Mouse (Mus musculus) left cerebral cortex, adult 9 months (tissue): ENCODE measurements around the gene Gprc5c.
A peak's percentile ranks its signal among the peaks of the same experiment; 100 is the strongest.
"Not testable (repeated sequence)": the region's sequence is repeated elsewhere in the genome, so short reads cannot be mapped to it uniquely, and the experiment has no call there.

Experiments
- DNase-seq, 2 experiments: peaks; one replicate each; pipeline ENCODE4 v3.0.0; 2022; ENCODE audit warnings: low spot score in 2 of 2

The Gprc5c gene

DNA sequence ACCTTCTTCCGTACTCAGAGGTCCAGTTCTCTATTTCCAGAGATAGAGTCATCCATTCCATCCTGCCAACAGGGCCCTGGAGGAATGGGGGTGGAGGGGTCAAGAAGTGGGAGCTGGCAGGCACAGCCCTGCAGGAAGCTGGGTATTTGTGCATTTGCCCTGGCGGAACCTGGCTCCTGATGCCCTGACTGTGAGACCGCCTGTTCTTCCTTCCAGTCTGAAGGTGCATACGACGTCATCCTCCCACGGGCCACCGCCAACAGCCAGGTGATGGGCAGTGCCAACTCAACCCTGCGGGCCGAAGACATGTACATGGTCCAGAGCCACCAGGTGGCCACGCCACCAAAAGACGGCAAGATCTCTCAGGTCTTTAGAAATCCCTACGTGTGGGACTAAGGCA, 17.3 kb downstream of the Gprc5c start:
- no peak for DNase-seq

DNA sequence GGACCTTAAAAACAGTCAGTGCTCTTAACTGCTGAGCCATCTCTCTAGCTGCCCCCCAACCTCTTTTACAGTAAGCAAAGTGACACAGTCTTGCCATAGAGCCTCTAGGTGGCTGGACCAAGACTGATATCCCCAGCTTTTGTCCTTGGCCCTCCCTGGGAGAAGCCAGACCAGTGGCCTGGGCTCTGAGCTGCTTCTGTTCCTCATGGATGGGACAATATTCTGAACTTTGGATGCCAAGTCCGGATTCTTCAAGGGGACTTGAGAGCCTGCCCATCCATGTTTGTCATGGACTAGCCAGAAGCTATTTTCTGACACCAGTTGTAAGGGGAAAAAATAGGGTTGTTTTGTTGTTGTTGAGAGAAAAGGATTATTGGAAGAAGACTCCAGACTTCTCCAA, 18.8 kb downstream of the Gprc5c start:
- DNase-seq: no peak

DNA sequence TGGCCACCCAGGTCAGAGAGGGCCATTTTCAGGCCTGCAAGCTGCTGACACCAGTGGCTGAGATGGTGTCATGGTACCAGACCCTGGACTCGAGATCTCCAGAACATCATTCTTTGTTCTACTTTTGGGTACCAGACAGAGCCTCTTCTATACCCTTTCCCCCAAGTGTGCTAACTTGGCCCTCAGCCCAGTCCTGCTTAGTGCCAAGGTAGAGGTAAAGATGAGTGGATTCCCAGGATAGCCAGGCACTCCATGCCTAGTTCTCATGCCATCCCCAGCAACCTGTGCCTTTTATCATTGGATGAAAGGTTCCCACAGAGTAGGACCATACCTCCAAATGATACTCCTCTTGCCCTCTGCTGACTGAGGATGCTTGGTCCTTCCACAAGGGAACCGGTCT, 20.6 kb downstream of the Gprc5c start:
- DNase-seq: no peak

DNA sequence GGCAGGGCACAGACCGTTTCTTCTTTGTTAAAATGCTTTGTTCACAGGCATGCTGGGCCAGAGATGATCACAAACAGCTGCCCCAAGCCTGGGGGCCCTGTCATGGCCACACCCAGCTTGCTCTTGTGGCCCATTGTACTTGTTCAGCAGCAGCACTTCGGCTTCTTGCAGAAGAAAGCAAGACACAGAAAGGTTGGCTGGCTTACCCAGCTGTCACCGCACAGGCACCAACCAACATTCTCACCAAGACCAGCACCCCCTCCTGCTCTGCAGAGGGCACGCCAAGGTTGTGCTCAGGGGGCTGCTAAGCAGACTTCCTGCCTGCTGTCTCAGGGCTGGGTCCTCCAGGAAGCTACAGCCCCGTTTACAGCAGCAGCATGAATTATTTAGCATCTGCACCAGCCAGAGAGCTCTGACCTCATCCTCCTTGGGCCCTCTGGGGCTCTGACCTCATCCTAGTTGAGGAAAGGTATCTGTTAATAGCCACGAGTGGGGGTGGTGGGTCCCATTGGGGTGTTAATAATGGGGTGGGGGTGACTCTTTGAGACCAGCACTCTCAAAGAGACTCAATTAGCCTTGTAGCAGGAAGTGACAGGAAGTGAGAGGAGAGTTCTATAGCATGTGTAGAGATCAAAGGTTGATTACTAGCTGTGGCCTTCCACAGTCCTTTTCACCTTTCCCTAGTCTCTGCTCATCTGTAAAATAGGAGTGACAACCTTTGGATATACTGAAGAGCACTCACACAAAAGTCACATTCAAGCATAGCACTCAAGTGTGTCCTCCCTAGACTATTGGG, 22.3 kb downstream of the Gprc5c start:
- DNase-seq: no peak

DNA sequence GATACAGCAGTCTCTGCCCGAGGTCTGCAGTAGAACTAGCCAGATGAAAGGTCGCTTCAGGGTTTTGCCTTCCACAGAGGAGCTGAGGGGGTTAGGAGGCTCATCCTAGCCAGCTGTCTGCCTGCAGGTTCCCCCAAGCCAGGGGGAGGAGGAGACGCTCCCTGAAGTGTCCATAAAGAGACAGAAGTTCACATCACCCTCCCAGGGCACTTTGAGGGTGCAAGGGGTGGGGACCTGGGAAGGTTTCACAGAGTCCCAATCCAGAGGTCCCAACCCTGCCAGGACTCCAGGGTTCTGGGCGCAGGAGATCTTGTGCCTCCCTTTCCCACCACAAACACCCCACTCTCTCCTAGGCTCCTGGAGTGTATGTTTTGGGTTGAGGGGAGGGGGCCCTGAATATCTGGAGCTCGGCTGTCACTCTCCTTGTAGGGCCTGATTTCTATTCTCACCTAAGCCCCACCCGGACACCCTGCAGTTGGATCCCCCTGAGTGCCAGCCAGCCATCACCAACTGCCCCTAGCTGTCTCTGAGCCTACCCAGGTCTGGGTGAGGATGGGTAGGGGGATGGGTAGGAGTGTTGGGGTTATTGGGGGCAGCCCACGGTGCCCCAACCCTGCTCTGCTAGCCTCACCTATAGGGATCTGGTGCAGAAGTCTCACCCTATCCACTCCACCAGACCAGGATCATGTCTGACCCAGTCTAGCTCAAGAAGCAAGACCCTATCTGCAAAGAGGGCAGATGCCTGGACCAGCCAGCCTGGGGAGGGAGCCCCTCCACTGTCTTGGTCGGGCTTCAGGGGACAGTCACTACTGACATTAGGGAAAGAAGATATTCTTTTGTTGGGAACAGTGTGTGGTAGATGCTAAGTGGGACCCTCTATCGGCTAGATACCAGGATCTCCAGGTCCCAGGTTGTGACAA, 23.5 kb downstream of the Gprc5c start:
- DNase-seq: no peak

DNA sequence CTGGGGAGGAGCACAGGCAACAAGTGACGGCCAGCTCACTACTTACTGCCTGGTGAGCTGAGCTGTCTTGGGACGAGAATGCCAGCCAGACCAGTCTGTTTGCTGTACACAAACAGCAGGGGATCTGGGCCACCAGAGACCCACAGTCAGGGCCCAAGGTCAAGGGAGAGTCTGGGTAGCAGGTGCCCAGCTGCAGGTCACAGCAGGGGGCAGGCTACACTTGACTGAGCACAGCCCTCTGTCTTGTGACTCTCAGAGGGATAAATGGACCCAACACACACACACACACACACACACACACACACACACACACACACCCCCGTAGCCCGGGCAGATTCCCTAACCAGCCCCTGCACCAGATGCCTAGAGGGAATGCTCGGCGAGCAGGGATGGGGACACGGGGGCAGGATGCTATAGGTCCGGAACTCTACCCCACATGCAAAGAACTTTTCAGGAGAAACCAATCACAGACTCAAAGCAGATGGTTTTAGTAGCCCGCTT, 24.4 kb downstream of the Gprc5c start:
- DNase-seq: no peak

DNA sequence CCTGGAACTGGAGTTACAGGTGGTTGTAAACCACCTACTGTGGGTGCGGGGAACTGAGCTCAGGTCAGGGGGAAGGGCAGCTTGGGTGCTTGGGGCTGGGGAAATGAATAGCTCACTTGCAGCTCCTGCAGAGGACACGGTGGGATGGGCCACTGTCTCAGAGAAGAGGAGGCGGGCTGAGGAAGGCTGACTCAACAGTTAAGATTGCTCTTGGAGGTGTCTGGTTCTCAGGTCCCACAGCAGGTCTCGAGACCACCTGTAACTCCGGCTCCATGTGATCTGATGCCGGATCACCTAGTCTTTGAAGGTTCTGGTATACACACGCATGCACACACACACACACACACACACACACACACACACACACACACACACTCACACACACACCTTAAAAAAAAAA, 25.2 kb downstream of the Gprc5c start:
- no peak for DNase-seq

DNA sequence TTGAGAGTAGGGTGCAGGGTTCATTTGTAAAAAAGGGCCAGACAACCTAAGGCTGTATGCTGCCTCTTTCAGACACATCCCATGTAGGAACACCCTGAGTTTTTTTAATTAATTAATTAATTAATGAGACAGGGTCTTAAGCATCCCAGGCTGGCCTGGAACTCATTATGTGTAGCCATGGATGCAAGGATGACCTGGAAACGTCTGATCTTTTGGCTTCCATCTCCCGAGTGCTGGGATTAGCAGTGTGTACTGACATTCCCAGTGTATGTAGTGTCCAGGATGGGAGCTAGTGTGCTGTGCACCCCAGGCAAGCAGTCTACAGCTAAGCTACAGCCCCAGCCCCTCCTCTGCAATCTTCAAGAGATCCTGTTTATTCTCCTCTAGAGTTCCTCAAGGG, 25.7 kb downstream of the Gprc5c start:
- DNase-seq: no peak

DNA sequence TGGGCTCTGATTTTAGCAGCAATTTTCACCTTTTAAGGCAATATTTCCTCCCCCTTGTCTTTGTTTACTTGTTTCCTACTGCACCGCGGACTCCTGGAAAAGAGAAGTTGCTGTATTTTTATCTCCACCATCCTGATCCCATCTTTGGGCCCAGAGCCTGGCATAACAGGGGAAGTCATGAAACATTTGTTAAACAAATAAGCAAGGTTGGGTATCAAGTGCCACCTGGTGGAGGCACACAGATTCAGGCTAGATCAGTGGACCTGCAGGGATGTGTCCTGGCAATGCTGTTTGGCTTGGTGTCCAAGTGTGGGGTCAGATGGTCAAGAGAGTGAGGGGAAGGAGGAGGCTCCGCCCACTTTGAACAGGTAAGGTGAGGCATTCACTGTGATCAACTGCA, 26.2 kb downstream of the Gprc5c start:
- peak in 1 of 2 experiments; percentile 67 for DNase-seq

DNA sequence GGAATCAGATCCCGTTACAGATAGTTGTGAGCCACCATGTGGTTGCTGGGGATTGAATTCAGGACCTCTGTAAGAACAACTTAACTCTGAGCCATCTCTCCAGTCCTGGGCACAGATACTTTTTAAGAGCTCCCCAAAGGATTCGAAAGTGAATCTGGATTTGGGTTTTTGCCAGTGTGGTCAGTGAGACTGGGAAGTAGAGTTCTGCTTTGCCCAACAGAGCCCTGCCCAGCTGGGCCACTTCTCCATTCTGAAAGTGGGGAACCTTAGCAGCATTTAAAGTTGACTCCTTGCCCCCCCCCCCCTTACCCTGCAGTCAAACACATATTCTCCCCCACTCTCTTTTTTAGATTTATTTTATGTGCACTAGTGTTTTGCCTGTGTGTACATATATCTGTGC, 28.7 kb downstream of the Gprc5c start:
- no peak for DNase-seq

DNA sequence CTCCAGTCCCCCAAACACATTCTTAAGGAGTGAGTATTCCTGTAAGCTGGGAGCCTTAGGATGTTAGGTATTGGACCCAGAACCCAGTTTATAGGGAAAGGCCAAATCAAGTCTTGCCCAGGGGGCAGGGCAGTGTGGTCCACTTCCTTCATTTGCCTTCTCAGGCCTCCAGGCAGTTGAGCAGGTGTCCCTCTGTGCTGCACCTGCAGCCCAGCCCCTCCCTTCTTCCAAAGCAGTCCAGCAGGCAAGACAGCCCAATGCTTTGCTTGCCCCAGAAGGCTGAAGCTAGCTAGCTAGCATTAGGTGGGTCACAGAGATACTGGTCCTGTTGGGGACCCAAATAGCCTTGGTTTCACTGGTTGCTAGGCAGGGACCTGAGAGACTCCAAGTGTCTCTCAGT, 29.2 kb downstream of the Gprc5c start:
- DNase-seq: no peak

DNA sequence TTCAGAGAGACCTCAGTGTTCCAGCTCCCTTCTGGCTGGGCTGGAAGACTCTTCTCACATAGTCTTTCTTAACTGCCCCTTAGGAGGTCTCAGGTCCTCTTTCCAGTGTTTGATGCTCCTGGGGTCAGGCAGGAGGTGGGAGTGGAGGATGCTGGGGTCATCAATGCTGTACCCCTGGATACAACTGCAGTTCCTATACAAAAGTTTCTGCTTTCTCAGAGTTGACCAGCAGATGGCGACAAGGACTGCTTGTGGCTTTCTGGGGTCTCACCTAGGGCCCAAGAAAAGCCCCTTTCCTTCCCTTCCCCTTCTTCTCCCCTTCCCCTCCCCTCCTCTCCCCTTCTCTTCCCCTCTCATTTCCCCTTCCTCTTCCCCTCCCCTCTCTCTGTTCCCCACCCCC, 29.6 kb downstream of the Gprc5c start:
- peak in 1 of 2 experiments; percentile 33 for DNase-seq

DNA sequence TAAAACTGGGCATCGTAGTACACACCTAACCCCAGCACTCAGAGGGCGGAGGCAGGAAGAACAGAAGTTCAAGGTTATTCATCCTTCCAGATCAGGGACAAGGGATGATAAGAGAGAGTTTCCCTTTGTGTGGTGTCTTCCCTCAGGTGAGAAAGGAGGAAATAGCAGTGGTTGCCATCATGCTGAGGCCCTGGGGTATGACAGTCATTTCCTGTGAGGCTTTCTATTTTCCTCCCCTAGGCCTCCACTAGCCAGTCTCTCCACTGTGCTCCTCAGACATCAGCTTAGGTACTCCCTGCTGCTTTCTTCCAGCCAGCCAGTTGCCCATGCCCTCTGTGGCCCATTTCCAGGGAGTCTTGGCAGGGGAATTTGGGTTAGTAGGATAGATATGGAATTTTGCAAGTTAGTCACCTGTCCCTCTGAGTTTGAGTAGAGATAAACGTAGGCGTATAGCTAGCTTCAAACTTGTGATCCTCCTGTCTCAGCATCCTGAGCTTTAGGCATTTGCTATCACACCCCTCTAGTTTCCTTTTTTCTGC, 32.4 kb downstream of the Gprc5c start:
- no peak for DNase-seq

DNA sequence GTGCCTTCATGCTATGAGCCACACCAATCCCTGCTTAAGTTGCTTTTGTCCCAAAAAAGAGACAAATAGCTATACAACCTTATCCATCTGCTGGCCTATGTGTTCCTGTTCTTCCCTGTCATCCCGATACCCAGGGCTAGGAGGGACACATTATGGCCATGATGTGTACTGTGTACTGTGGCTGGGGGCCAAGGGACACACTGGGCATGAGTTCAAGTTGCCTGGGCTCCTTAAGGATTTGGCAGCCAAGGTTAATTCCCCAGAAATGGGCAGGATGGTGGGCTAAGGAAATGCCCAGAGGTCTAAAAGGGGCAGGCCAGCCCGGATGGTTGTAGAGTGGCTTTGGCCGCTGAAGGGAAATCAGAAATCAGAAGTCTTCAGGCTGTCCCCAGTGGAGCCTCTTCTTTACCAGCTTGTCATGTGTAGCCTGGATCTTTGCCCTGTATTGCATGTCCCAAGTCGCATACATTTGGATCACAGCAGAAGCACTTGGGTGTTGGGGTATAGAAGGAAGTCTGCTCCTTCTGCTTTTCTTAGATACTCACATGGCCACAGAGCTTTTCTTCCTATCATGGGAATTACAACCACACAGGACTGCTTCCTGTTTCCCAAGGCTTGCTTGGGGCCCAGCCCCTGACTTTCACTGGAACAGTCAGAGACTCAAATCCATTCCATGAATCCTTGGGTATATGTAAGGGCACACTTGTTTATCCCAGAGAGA, 33.6 kb downstream of the Gprc5c start:
- DNase-seq: no peak

DNA sequence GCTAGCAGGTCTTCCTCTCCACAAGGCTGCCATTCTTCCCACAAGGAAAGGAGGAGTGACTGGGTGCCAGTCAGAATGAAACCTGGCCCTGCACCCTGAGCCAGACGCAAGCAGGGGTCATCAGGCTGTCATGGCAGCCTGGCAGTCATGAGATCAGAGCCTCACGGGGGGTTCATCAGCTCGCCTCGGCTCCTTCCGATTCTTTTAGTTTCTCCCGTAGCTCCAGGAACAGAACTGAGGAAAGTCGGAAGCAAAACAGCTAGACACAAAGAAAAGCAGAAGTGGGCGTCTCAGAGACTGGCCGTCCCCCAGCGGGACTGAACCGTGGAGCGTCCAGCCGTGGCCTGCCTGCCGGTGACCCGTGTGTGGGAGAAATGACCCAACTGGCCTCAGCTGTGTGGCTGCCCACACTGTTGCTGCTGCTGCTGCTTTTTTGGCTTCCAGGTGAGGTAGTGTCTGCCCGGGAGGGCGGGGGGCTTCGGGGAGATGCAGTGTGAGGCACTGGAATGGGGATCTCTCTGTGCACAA, 39.1 kb downstream of the Gprc5c start, which contains the start of gene Cd300a:
TSS of gene Cd300a (plus strand) at position 51 of the 528 bp plus-strand sequence.
- DNase-seq: no peak

DNA sequence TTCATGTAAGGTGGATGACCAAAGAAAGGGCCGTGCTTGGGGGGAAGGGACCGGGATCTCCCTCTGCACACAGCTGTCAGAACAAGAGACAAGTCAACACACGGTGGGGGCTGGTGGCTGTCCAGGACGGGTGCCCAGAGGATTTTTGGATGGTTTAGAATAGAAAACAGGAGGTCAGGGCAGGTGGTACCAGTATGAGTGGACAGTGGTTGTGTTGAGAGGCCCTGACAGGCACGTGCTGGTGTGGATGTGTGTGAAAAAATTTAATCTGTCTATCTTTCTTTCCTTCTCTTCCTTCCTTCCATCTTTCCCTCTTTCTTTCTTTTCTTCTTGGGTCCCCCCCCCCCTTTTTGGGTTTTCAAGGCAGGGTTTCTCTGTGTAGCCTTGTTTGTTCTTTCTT, 39.6 kb downstream of the Gprc5c start:
- no peak for DNase-seq

DNA sequence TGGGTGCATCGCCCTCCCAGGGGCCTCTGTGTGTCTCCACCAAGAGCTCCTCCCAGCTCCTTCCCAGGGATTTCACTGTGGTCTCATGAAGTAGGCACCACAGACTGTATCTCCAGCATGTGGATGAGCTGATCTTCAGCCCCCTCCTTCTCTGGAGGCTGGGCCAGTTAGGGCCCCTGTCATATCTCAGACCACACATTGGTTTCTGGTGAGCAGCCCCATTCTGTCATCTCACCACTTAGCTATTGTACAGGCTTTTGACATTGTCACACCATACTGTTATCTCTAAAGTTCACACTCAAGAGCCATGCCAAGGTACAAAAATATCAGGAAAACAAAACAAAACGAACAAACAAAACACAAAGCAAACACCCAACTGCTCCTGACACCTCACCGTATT, 45.1 kb downstream of the Gprc5c start:
- DNase-seq: no peak

DNA sequence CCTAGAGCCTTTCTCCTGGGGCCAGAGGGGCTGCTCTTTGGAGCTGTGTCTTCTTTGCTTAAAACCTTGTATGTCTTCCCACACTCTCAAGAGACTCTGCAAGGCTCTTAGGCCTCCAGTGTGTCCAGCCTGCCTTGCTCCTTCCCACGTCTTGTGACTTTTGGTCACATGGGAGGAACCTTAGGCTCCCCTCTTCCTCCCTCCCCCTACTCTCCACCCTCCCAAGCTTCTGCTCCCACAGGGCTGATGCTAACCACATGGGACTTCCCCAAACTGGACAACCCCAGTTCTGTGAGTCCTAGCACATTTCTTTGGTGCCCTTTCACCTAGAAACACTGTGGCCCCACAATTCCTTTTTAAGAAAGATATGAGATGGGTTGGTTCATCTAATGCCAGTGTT, 47.1 kb downstream of the Gprc5c start:
- peak in 1 of 2 experiments; percentile 30 for DNase-seq

DNA sequence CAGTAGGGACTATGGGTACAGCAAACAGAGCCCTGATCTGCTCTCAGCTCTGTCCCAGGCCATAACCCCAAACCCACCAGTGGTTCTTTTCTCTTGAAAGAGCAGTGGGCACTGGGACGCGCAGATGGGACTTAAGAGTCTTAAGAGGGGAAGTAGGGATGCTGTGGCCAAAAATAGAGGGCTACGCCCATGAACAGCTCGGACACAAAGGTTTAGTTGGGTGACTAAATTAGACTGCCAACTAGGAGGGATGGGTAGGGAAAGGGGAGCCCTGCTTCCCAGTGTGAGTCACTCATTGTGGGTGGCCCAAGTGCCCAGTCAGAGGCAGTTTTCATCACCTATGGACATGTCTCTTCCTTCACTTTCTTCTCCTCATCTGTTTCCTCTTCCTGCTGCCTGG, 52.3 kb downstream of the Gprc5c start:
- no peak for DNase-seq

DNA sequence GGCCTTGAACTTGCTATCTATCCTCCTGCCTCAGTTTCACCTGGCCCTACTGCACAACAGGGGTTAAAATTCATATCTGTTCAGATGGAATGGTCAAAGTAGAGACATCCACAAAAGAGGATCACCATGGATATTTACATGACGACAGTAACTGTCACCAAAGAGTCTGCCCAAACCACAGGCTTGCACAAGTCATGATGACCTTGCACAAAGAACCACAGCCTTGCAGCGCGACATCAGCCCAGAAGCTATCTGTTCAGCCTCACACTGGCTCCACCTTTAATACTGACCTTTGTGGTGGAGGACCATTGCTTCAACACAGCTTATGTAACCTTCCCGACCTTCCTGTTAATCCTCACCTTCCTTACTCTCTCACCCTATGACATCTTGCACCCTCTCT, 56.6 kb downstream of the Gprc5c start:
- DNase-seq: no peak

DNA sequence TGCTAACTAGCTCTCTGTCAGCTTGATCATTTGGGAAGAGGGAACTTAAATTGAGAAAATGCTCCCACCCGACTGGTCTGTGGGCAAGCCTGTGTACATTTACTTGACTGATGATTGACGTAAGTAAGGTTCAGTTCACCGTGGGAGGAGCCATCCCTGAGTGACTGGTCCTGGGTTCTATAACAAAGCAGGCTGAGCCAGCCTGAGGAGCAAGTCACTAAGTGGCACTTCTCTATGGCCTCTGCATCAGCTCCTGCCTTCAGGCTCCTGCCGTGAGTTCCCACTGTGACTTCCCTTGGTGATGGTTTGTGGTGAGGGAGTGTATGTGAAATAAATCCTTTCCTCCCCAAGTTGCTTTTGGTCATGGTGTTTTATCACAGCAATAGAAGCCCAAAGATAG, 57.1 kb downstream of the Gprc5c start:
- no peak for DNase-seq

DNA sequence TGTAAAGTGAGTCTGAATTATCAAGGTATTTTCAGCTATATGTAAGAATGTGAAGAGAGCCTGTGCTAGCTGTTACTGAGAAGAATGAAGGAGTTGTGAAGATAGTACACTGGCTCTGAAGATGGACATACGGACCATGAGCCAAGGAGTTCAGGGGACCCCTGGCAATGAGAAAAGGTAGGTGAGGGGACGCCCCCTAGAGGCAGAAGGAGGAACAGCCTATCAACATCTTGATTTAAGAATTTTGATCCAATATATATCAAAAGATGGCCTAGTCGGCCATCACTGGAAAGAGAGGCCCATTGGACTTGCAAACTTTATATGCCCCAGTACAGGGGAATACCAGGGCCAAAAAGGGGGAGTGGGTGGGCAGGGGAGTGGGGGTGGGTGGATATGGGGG, 58.6 kb downstream of the Gprc5c start:
- not testable (repeated sequence) for DNase-seq
